Mouse (Mus musculus): Measurements from ENCODE around the gene Il1rn.

DNA sequence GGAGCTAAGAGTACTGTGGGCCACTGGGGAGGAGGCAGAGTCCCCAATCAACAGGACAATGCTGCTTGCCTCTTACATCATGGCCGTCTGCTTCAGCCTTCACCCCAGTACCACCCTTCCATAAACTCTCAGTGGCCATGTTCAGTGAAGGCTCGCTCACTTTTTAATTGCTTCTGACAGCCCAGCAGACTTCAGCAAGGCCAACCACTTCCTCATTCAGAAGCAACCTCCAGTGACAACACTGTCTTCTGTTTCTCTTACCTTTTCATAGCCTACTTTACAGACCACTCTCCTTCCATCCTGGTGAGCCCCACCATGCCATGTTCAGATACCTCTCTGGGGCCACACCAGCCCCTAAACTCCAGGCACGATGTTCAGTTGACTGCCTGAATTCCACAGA is 47.0 kb downstream of the Il1rn start:
- no peak for TF ChIP-seq CTCF (IDR thresholded peaks at IDR 0.05; ENCODE audit: control insufficient read depth, insufficient read depth, insufficient replicate concordance, low read depth, low read length)
- TF ChIP-seq POLR2A (IDR thresholded peaks at IDR 0.05; ENCODE audit: control insufficient read depth, low read depth, low read length): no peak

All from testis, adult 2 months (tissue).